Mouse (Mus musculus): Measurements from ENCODE around the gene Arhgef2. TPM values are rescaled to one million over a fixed set of nuclear protein-coding genes. Genes with fewer than 3 reads are reported as not detected.

The Arhgef2 gene
- polyA plus RNA-seq, 2 experiments, result 8.9 to 10.1 TPM

DNA sequence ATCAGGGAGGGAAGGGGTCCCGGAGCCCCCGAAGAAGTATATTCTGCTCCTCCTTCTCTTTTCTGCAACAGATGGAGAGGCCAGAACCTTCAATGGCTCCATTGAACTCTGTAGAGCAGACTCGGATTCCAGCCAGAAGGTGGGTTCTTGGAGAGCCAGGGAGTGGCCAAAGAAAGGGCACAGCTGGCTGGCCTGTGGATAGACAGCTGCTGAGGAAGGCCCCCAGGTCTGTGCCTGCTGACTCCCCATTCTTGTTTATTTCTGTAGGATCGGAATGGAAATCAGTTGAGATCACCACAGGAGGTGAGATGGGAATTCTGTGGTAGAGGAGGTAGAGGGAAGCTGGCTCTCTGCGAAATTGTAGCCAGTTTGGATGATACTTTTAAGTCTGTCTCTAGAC lies 37.3 kb downstream of the Arhgef2 start:
- WGBS (ENCODE audit: insufficient replicate concordance), result 74% methylated on average over 5 of the region's 5 CpGs
- Histone ChIP-seq H3K4me3 (ENCODE audit: insufficient read depth in 1 of 2, low read depth in 2 of 2, low read length in 2 of 2) (no peak overlapping the region), H3K27ac (no peak overlapping the region), H3K27me3 (ENCODE audit: control insufficient read depth, insufficient read depth, low read length) (no peaks in the 10 kb centered on the region), H3K4me1 (replicated peaks; ENCODE audit: control insufficient read depth in 2 of 2, insufficient read depth in 2 of 2, low read length in 1 of 2) (no peaks in the 10 kb centered on the region), H3K36me3 (replicated peaks; ENCODE audit: control insufficient read depth, insufficient read depth, low read depth) (peaks cover 10% of the 10 kb centered on the region), H3K9ac (replicated peaks) (no peak overlapping the region), H3K4me2 (ENCODE audit: low read depth) (no peak overlapping the region), H3K9me3 (ENCODE audit: control insufficient read depth, low read length) (no peaks in the 10 kb centered on the region)
- DNase-seq (ENCODE audit: low read depth in 3 of 3, low spot score in 3 of 3) (no peak), ATAC-seq (ENCODE audit: insufficient read depth) (no peak)
- TF ChIP-seq CTCF (IDR thresholded peaks at IDR 0.05; ENCODE audit: low read depth), result no peak
- no peak for TF ChIP-seq EP300 (IDR thresholded peaks at IDR 0.05; ENCODE audit: low read depth)

DNA sequence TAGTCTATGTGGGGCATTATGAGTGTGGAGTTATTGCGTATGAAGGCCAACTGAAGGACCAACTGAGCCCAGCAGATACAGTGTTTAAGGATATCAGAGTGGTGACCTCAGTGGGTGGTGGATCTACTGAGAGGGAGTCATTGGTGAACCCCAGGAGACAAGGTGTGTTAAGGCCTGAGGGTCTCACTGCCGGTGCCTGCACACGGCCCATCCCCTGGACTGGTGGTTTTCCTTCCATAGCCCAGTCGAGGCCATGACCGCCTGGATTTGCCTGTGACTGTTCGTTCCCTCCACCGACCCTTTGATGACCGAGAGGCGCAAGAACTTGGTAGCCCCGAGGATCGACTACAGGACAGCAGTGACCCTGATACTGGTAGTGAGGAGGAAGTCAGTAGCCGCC lies 40.2 kb downstream of the Arhgef2 start:
- 86% methylated on average over 12 of the region's 12 CpGs for WGBS (ENCODE audit: insufficient replicate concordance)

DNA sequence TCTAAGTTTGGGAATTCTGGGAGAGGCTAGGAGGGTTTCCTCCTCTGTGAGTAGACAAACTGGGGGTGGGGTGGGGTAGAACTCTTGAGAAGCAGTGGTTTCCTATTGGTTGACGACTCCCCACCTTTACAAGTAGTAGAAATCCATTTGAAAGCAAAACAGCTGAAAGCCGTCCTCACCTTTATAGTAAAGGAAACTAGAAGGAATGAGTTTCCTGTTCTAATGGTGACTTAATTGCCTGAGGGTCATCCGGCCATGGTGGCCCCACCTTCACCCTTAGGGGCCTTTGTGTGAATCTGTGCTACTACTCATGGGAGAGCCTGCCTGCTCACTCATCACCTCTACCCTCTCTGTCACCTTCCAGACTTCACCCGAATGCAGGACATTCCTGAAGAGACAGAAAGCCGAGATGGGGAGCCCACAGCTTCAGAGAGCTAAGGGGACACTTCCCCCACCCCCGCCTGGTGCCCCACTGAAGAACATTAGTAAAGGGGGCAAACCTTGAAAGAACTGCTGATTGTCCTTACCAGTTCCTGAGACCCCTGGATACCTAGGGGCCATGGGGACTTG lies 40.7 kb downstream of the Arhgef2 start:
- Histone ChIP-seq H3K36me3 (replicated peaks; ENCODE audit: control insufficient read depth, insufficient read depth, low read depth) (peaks cover 6% of the 10 kb centered on the region), H3K9me3 (ENCODE audit: control insufficient read depth, low read length) (no peaks in the 10 kb centered on the region)
- 60% methylated on average over 6 of the region's 6 CpGs for WGBS (ENCODE audit: insufficient replicate concordance)

More for the DNA sequence above, 40.2 kb downstream of the Arhgef2 start:
- Histone ChIP-seq H3K36me3 (replicated peaks; ENCODE audit: control insufficient read depth, insufficient read depth, low read depth) (peaks cover 6% of the 10 kb centered on the region), H3K27ac (no peak overlapping the region), H3K4me2 (ENCODE audit: low read depth) (no peak overlapping the region), H3K27me3 (ENCODE audit: control insufficient read depth, insufficient read depth, low read length) (no peaks in the 10 kb centered on the region), H3K4me3 (ENCODE audit: insufficient read depth in 1 of 2, low read depth in 2 of 2, low read length in 2 of 2) (no peak overlapping the region), H3K9me3 (ENCODE audit: control insufficient read depth, low read length) (no peaks in the 10 kb centered on the region), H3K9ac (replicated peaks) (no peak overlapping the region), H3K4me1 (replicated peaks; ENCODE audit: control insufficient read depth in 2 of 2, insufficient read depth in 2 of 2, low read length in 1 of 2) (no peaks in the 10 kb centered on the region)
- DNase-seq (ENCODE audit: low read depth in 3 of 3, low spot score in 3 of 3) (no peak), ATAC-seq (ENCODE audit: insufficient read depth) (no peak)
- no peak for TF ChIP-seq EP300 (IDR thresholded peaks at IDR 0.05; ENCODE audit: low read depth)
- no peak for TF ChIP-seq CTCF (IDR thresholded peaks at IDR 0.05; ENCODE audit: low read depth)

DNA sequence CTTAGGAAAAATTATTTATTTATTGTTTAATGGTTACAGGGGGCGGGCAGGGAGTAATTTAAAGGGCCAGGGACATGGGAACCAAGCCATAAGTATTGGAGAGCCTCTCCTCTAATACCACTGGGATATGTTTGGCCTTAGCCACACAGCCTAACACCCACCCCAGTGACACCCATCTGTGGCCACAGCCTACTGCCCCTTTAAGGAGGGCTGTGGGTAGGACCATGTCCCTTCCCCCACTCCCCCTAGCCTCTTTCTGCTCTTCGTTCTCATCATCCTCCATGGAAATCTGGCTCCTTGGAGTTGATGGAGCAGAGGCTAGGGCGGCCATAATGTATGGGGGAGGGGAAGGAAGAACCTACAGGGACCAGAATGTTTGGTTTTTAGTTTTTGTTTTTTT lies 41.3 kb downstream of the Arhgef2 start:
- TF ChIP-seq EP300 (IDR thresholded peaks at IDR 0.05; ENCODE audit: low read depth), result no peak

More for the DNA sequence above, 40.7 kb downstream of the Arhgef2 start:
- H3K9ac ChIP-seq (replicated peaks), result no peak overlapping the region
- H3K27ac ChIP-seq, result no peak overlapping the region
- no peaks in the 10 kb centered on the region for H3K27me3 ChIP-seq (ENCODE audit: control insufficient read depth, insufficient read depth, low read length)
- no peak overlapping the region for H3K4me2 ChIP-seq (ENCODE audit: low read depth)
- TF ChIP-seq EP300 (IDR thresholded peaks at IDR 0.05; ENCODE audit: low read depth) (no peak), CTCF (IDR thresholded peaks at IDR 0.05; ENCODE audit: low read depth) (no peak)
- DNase-seq (ENCODE audit: low read depth in 3 of 3, low spot score in 3 of 3), result no peak
- no peaks in the 10 kb centered on the region for H3K4me1 ChIP-seq (replicated peaks; ENCODE audit: control insufficient read depth in 2 of 2, insufficient read depth in 2 of 2, low read length in 1 of 2)
- H3K4me3 ChIP-seq (ENCODE audit: insufficient read depth in 1 of 2, low read depth in 2 of 2, low read length in 2 of 2), result no peak overlapping the region
- no peak for ATAC-seq (ENCODE audit: insufficient read depth)

DNA sequence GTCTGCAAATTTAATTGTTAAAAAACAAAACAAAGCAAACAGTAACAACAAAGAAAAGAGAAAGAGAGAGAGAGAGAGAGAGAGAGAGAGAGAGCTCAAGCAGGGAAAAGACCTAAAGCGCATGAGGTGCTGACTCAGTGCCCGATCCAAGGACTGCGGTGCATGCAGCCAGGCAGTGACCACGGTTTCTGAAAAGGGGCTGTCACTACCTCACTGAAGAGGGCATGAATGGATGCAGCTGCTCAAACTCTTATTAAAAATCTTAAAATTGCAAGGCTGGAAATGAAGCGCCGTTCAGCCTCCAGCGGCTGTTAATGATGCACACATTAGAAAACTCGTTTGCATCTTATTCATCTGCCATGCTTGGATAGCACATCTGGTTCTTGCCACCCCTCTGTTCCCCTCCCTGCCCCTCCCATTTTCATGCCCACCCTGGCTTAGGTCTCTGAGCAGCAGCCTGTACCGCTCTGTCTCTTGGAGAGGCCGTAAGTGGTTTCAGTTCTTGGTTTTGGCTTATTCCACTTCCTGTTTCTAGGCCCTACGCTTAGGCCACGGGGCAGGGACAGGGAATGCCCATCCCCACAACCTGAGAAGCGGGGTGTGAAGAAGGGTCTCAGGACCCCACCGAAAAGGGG lies 42.1 kb downstream of the Arhgef2 start:
- Histone ChIP-seq H3K9me3 (ENCODE audit: control insufficient read depth, low read length) (no peaks in the 10 kb centered on the region), H3K36me3 (replicated peaks; ENCODE audit: control insufficient read depth, insufficient read depth, low read depth) (peaks cover 6% of the 10 kb centered on the region), H3K4me2 (ENCODE audit: low read depth) (no peak overlapping the region), H3K27ac (no peak overlapping the region), H3K9ac (replicated peaks) (no peak overlapping the region), H3K4me3 (ENCODE audit: insufficient read depth in 1 of 2, low read depth in 2 of 2, low read length in 2 of 2) (no peak overlapping the region), H3K4me1 (replicated peaks; ENCODE audit: control insufficient read depth in 2 of 2, insufficient read depth in 2 of 2, low read length in 1 of 2) (0 out of 4 replicates have a peak, but pooled peaks cover 0 to 3% of the 10 kb centered on the region in 2 experiments), H3K27me3 (ENCODE audit: control insufficient read depth, insufficient read depth, low read length) (no peaks in the 10 kb centered on the region)
- ATAC-seq (ENCODE audit: insufficient read depth) (no peak), DNase-seq (ENCODE audit: low read depth in 3 of 3, low spot score in 3 of 3) (no peak)
- TF ChIP-seq CTCF (IDR thresholded peaks at IDR 0.05; ENCODE audit: low read depth), result no peak
- no peak for TF ChIP-seq EP300 (IDR thresholded peaks at IDR 0.05; ENCODE audit: low read depth)
- 77% methylated on average over 14 of the region's 14 CpGs for WGBS (ENCODE audit: insufficient replicate concordance)

More for the DNA sequence above, 41.3 kb downstream of the Arhgef2 start:
- no peaks in the 10 kb centered on the region for H3K27me3 ChIP-seq (ENCODE audit: control insufficient read depth, insufficient read depth, low read length)
- no peak overlapping the region for H3K4me3 ChIP-seq (ENCODE audit: insufficient read depth in 1 of 2, low read depth in 2 of 2, low read length in 2 of 2)
- no peak overlapping the region for H3K27ac ChIP-seq
- no peak overlapping the region for H3K9ac ChIP-seq (replicated peaks)
- 0 out of 4 replicates have a peak, but pooled peaks cover 0 to 3% of the 10 kb centered on the region in 2 experiments for H3K4me1 ChIP-seq (replicated peaks; ENCODE audit: control insufficient read depth in 2 of 2, insufficient read depth in 2 of 2, low read length in 1 of 2)
- H3K36me3 ChIP-seq (replicated peaks; ENCODE audit: control insufficient read depth, insufficient read depth, low read depth), result peaks cover 6% of the 10 kb centered on the region
- DNase-seq (ENCODE audit: low read depth in 3 of 3, low spot score in 3 of 3) (no peak), ATAC-seq (ENCODE audit: insufficient read depth) (no peak)
- 57% methylated on average over 3 of the region's 3 CpGs for WGBS (ENCODE audit: insufficient replicate concordance)
- no peak overlapping the region for H3K4me2 ChIP-seq (ENCODE audit: low read depth)
- no peaks in the 10 kb centered on the region for H3K9me3 ChIP-seq (ENCODE audit: control insufficient read depth, low read length)
